Mouse (Mus musculus) hindlimb bud, embryonic 11.5 days (tissue): ENCODE results near the gene Trp73.

Experiments used
- DNase-seq: peaks from one replicate; pipeline ENCODE4 v3.0.0-alpha.2; 2012; ENCODE audit warnings: low read depth, low spot score; ENCODE audit errors: extremely low spot score

Trp73 gene

DNA sequence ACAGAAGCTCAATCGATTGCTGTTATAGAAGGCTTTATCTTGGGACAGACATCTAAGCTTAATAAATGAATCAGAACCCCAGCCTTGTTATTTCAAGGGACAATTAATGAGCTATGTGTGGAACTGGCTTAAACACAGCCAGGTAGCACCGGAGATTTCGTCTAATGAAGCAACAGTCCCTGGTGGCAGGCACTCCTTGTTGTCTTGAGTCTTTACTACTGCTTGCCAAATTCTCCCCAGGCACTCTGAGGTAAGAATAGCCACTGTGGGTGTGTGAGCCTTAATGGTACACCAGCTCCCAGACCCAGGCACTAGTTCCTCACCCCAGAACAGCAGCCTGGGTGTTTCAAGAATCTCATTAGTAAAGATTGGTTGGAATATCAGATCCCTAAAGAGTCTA lies 88.6 kb downstream of the Trp73 start:
- no peak for DNase-seq

GRCm38 (mm10) chr4:154045837-154046236 lies 94.2 kb downstream of the Trp73 start:
- no peak for DNase-seq

DNA sequence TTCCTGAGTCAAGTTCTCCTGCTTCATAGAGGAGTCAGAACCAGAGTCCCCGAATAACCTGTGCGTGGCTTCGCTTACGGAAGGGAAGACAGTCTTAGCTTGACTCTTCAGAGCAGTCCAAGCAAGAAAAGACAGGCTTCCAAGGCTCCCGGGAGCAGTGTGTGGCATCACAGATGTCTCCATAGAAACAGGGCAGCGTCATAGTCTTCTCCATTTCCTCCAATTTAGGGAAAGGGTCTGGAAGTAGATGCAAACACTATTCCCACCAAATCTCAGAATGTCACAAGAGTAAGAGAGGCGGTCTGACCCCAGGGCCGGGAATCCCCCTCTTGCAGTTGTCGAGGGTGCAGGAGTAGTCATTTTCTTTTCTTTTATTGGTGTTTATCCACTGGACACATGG lies 97.4 kb downstream of the Trp73 start, which contains the start of gene Ccdc27:
Gene Ccdc27, minus strand, starts transcription at position 101 of the 400 bp plus-strand sequence.
- no peak for DNase-seq

GRCm38 (mm10) chr4:154037123-154037522 lies 102.9 kb downstream of the Trp73 start:
- DNase-seq: no peak

GRCm38 (mm10) chr4:154028646-154029045 lies 111.4 kb downstream of the Trp73 start:
- DNase-seq: no peak

DNA sequence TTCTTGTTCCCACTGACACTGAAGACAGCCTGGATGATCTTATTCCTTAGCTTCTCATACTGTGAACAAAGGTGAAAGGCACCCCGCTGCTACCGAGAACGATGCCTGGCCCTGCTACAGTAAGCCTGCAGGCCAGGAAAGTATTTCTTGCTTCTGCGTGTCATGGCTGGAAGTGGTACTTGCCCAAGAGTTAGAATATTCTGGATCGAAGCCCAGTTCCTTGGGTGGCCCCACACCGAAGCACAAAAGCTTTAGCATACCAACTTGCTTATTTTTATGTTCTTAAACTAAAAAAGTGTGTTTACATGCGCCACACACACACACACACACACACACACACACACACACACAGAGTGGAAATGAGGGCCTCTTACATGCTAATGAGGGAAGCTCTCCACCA lies 111.9 kb downstream of the Trp73 start:
- no peak for DNase-seq

DNA sequence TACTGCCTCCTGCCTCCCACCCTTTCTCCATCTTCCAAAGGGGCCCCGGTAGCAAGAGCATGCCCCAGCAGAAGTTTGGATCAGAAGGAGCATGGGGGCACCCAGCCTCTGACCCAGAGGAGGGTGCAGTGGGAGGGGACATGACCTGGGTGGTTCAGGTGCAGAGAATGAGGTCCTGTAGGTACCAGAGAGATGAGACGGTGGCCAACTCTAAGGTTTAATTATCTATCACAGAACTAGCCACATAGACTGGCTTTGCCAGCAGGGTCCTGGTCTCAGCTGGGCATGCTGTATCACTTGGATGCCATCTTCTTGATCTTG lies 113.6 kb downstream of the Trp73 start:
- no peak for DNase-seq

DNA sequence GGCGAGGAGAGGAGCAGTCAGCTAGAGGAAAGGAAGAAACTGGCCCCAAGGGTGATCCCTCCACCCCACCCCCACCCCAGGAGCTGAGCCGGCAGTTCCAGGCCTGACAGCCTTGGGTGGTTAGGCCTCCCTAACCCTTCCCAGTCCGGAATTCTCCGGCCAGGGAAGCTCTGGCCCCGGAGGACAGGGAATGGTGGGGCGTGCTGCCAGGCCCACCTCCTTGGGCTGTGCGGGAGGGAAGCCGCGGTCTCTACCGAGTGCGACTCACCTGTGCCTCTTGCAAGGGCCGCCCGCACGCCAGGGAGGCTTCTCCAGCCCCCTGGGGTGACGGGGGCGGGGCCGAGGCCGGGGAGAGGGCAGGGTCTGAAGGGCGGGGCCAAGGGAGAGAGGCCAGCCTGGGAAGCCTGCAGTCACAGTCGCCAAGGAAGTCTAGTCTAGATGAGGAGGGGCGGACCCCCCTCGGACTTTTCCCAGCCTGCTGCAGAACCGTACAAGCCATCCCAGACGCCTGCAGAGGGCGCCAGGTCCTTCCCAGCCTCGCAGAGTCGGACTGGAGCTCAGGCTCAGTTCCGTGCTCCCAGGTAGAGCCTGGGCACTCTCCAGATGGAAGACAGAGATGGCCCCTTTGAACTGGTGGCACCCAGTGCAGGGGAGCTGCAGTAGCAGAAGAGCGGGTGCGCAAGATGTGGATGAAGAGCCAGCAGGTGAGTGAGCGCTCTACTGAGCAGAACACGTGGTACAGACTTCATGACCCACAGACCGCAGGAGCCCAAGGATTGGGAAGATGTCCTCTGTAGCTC lies 114.2 kb downstream of the Trp73 start, which contains the start of gene Smim1:
Gene Smim1, minus strand, starts transcription at position 590 of the 800 bp plus-strand sequence.
- no peak for DNase-seq

- no peak for DNase-seq
These were observed 115.1 kb downstream of the Trp73 start for GRCm38 (mm10) chr4:154024729-154025521.

GRCm38 (mm10) chr4:154023754-154024601 lies 116.0 kb downstream of the Trp73 start:
- no peak for DNase-seq

- no peak for DNase-seq
These were observed 117.2 kb downstream of the Trp73 start for GRCm38 (mm10) chr4:154022844-154023243.

DNA sequence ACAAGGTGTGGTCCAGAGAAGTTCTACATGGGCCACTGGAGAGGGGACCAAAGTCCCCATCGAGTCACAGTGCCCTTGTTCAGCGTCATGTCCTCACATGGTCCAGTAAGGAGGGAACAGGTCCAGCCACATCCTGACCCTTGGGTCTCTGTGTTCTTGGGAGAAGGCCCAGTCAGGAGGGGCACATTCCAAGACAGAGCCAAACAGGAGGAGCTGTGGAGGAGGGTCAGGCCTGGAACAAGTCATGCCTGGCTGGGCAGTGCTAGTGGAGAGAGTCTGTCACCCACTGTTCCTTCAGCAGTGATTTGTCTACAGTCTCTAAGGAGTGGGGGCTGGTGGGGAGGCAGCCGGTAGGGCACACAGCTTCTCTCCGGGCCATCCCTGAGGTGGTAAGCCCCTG lies 117.6 kb downstream of the Trp73 start:
- no peak for DNase-seq

DNA sequence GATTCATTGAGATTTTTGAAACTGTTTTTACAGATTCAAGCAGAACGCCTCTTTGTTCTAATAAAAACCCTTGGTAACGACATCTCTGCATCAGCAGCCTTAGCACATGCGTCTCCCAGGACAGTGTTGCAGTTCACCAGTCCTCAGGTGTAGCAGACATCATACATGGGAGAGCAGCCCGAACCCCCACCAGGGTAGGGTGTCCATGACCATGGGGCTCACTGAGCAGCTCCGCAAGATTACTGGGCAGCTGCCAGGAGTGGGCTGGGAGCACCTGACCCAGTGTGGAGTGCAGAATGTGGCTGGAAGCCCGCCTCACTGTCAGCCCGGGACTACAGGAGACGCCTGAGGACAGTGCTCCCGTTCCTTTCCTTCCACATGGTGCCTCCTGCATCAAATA lies 118.6 kb downstream of the Trp73 start:
- DNase-seq: no peak

DNA sequence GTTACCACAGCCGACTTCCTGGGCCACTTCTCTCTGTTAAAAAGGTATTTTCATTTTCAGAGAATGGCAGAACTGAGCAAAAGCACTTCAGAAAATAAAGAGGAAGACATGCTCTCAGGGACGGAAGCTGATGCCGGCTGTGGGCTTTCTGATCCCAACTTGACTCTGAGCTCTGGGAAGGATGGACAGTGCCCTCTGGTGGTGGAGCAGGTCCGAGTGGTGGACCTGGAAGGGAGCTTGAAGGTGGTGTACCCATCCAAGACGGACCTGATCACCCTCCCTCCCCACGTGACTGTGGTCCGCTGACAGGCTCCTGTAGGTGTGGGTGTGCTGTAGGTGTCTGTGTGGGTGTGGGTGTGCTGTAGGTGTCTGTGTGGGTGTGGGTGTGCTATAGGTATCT lies 120.4 kb downstream of the Trp73 start:
- DNase-seq: no peak

GRCm38 (mm10) chr4:154015476-154015875 lies 124.5 kb downstream of the Trp73 start:
- no peak for DNase-seq

GRCm38 (mm10) chr4:154012132-154012882 lies 127.7 kb downstream of the Trp73 start:
- DNase-seq: no peak

DNA sequence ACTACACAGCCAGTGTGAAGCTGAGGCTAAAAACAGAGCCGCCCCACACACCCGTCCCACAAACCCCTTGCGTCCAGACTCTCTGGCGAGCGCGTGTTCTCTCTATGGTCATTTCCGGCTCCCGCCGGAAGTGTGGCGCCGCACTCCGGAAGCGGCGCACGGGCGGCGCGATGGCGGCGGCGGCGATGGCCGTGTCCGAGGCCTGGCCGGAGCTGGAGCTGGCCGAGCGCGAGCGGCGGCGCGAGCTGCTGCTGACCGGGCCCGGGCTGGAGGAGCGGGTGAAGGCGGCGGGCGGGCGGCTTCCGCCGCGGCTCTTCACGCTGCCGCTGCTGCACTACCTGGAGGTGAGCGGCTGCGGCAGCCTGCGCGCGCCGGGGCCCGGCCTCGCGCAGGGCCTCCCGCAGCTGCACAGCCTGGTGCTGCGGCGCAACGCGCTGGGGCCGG lies 128.3 kb downstream of the Trp73 start, which contains the start of gene Lrrc47:
Gene Lrrc47, plus strand, starts transcription at position 86 of the 444 bp plus-strand sequence.
- DNase-seq: peak; percentile 53

DNA sequence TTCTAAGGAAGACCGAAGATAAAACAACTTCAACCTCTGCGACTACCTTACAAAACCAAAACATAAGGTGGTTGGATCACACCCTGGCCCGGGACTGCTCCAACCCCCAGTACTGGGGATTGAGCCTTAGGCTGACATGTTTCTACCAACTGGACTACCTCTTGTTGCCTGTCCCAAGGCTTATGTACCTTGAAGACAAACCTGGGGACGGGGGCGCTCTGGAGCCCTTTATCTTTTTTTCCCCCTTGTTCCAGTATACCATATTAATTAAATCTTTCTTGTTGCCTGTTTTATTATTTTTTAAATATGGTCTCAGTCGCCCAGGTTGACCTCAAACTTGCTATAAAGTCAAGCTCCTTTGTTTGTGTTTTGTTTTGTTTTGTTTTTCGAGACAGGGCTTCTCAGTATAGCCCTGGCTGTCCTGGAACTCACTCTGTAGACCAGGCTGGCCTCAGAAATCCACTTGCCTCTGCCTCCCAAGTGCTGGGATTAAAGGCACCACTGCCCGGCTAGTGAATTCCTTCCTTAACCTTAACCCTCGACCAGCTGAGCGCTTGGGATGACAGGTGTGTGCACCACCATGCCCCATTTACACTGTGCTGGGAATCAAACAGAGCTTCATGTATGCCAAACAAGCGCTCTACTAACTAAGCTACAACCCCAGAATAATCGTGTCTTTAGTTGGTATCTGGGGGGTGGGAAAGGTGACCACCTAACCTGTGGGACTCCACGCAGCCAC lies 128.9 kb downstream of the Trp73 start:
- DNase-seq: peak; percentile 24

DNA sequence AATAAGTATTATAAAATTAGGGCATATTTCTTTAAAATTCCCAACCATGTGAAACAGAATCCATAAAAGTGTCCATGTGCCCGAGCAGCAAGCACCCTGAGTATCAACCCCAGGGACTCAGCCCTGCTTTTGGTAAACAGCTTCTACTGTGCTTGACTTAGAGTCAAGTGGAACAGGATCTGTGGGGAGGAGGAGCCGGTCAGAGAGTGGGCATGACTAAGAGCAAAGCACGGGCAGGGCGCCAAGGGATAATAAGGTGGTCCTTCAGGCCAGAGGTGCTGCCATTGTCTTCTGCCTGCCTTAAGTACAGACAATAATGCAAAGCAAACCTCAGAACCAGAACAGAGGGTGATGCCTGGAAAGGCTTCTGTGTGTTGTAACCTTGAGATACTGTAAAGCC lies 132.2 kb downstream of the Trp73 start:
- no peak for DNase-seq

DNA sequence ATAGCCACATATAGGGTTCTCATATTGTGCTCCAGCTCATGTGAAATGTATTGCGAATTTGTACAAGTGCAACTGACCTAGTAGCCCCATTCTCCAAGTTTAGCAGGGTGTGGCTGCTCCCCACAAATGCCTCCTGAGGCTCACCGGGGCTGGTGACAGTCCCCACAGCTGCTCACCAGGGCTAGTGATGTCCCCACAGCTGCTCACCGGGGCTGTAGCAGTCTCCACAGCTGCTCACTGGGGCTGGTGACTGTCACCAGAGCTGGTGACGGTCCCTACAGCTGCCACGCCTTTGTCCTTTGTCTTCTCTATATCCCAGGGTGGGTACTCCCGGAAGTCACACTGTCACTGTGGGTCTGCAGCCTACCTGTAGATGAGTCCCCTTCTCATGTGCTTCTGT lies 133.7 kb downstream of the Trp73 start:
- no peak for DNase-seq
